Mouse (Mus musculus): ENCODE data around the gene Itgb2.

Gene Itgb2

GRCm38 (mm10) chr10:77530140-77530539, at the start of gene Itgb2:
Gene Itgb2 (plus strand): TSS chr10:77530252.
- no peak for DNase-seq (ENCODE audit: low read depth, low spot score)

GRCm38 (mm10) chr10:77481814-77482213, 48.2 kb upstream of the Itgb2 start:
- no peak for DNase-seq (ENCODE audit: low read depth, low spot score)

GRCm38 (mm10) chr10:77484205-77484935, 45.7 kb upstream of the Itgb2 start:
- peak; percentile 23 for DNase-seq (ENCODE audit: low read depth, low spot score)

- DNase-seq (ENCODE audit: low read depth, low spot score): no peak
Measured at GRCm38 (mm10) chr10:77485786-77486185, 44.3 kb upstream of the Itgb2 start.

- no peak for DNase-seq (ENCODE audit: low read depth, low spot score)
Measured at GRCm38 (mm10) chr10:77488168-77488567, 41.9 kb upstream of the Itgb2 start.

- DNase-seq (ENCODE audit: low read depth, low spot score): no peak
Measured at GRCm38 (mm10) chr10:77491585-77491984, 38.5 kb upstream of the Itgb2 start.

GRCm38 (mm10) chr10:77492885-77493284, 37.2 kb upstream of the Itgb2 start:
- DNase-seq (ENCODE audit: low read depth, low spot score): peak; percentile 52

GRCm38 (mm10) chr10:77497185-77497584, 32.9 kb upstream of the Itgb2 start:
- DNase-seq (ENCODE audit: low read depth, low spot score): no peak

GRCm38 (mm10) chr10:77498254-77498653, 31.8 kb upstream of the Itgb2 start:
- DNase-seq (ENCODE audit: low read depth, low spot score): no peak

- no peak for DNase-seq (ENCODE audit: low read depth, low spot score)
Measured at GRCm38 (mm10) chr10:77500636-77501035, 29.4 kb upstream of the Itgb2 start.

GRCm38 (mm10) chr10:77502967-77503922, 26.8 kb upstream of the Itgb2 start:
- DNase-seq (ENCODE audit: low read depth, low spot score): no peak

GRCm38 (mm10) chr10:77504143-77504542, 25.9 kb upstream of the Itgb2 start:
- DNase-seq (ENCODE audit: low read depth, low spot score): no peak

- no peak for DNase-seq (ENCODE audit: low read depth, low spot score)
Measured at GRCm38 (mm10) chr10:77506526-77506925, 23.5 kb upstream of the Itgb2 start.

GRCm38 (mm10) chr10:77506961-77507577, 23.0 kb upstream of the Itgb2 start:
- DNase-seq (ENCODE audit: low read depth, low spot score): no peak

GRCm38 (mm10) chr10:77507779-77508178, 22.3 kb upstream of the Itgb2 start:
- no peak for DNase-seq (ENCODE audit: low read depth, low spot score)

- DNase-seq (ENCODE audit: low read depth, low spot score): no peak
Measured at GRCm38 (mm10) chr10:77508744-77509143, 21.3 kb upstream of the Itgb2 start.

GRCm38 (mm10) chr10:77509403-77510187, 20.5 kb upstream of the Itgb2 start:
- DNase-seq (ENCODE audit: low read depth, low spot score): peak; percentile 86

GRCm38 (mm10) chr10:77510225-77510982, 19.6 kb upstream of the Itgb2 start:
- no peak for DNase-seq (ENCODE audit: low read depth, low spot score)

GRCm38 (mm10) chr10:77515385-77516348, 14.4 kb upstream of the Itgb2 start, which contains the start of gene Fam207a:
Gene Fam207a (minus strand): TSS chr10:77515785.
- peak; percentile 94 for DNase-seq (ENCODE audit: low read depth, low spot score)

All from R1 (cell line).